Mouse (Mus musculus) retina, postnatal 1 day (tissue): ENCODE measurements around the gene Ppil3.

Experiments used
- DNase-seq: peaks from one replicate; pipeline ENCODE4 v3.0.0-alpha.2; 2012

The Ppil3 gene

DNA sequence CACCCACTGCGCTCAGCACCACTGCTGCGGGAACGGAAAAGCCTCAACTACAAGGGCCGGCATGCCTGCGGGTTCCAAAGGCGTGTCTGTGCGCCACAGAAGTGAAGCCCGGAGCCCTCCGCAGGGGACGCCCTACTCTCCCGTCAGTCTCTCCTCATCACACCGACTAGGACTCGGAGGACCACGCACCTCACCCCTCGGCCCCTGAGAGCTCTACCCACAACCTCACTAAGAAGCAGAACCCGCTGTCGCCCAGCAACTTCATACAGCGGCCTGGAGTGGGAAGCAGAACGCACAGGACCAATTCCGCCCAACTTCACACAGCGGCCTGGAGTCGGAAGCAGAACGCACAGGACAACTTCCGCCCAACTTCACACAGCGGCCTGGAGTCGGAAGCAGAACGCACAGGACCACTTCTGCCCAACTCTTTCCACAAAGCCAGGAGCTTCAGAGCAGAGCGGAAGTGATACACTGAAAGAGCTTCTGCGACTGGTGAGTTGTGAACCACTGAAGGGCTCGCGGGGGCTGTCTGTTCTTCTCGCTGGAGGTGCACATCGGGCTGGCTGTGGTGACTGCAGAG, at the start of gene Ppil3, which contains the start of gene Nif3l1:
TSS of gene Ppil3 (minus strand) at position 344 of the 580 bp plus-strand sequence.
TSS of gene Nif3l1 (plus strand) at position 9 of the 580 bp plus-strand sequence.
- DNase-seq = peak; percentile 94

DNA sequence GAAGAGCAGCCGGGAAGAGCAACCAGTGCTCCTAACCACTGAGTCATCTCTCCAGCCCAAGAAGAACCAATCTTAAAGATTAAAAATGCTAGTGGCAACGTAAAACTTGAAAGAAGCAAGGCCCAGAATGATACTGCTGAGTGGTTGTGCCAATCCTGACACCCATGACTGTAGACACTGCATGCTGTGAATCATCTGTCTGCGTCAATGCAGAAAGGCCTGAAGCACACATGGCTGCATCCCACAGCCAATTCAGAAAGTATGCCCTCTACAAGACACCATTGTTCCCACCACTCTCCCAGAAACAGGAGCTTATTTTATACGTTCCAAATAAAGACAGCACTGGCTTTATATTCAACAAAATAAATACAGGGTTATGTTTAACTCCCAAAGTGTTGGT, 37.4 kb upstream of the Ppil3 start:
- no peak for DNase-seq

DNA sequence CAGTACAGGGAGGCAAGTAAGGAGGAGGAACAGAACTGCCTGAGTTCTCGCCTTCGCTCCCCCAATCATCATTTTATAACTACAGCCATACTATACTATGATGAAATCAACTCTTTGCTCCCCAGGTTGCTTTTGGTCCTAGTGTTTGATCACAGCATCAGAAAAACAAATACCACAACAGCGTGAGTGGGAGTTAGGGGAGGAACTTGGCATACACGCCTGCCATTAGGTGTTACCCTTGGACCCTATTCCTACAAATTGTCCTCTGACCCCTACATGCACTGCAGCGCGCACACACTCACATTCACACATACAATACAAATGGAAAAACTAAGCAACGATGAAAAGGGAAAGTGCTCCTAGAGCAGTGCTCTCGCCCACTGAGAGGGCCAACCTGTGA, 30.4 kb upstream of the Ppil3 start:
- DNase-seq = no peak

DNA sequence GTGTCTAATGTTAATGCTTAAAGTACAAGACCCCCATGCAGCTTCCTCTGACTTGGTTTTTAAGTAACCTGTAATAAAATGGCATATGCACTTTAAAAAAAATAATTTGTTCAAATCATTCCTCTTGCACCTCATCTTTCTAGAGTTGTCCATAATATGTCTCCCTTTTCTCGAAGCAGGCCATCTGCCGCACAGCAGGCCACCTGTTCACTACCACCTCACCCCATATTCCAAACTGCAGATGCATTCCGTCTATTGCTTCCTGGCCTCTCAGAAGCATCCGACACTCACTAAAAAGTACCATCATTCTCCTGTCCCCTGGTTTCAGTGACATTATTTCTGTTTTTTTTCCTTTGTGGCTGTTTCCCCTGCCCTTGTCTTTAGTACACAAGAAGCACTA, 20.3 kb upstream of the Ppil3 start:
- no peak for DNase-seq

DNA sequence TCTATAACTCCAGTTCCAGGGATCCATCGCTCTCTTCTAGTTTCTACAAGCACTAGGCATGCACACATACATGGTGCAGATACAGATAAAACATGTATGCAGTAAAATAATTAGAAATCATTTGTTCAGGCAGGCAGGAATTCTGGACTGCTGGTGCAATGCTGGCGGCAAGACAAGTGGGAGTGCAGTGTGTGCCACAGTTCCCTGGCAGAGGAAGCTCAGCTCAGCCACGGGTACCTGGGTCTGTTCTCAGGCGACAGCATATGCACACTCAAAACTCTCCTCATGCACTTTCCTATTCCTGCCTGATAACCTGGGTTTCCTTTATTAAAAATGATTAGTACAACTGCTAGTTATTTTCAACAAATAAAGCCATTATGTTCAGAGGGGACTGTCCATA, 19.8 kb upstream of the Ppil3 start:
- no peak for DNase-seq

DNA sequence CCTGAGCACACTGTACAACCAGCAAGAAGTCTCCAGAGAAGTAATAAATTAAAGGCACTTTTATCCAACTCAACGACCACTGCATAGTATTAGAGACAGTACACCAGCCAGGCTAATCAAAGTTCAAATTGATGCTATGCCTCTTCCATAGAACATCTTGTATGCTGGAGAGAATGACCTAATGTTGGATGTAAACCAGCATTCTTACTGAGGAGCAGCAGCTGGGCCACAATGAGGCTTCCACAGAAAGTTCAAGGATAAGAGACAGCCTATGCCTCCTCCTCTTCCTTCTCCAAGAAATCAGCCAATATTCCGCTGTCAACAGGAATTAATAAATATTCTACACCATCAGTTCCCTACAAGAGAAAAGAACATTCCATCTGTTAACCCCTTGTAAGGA, 18.6 kb upstream of the Ppil3 start:
- DNase-seq = no peak

DNA sequence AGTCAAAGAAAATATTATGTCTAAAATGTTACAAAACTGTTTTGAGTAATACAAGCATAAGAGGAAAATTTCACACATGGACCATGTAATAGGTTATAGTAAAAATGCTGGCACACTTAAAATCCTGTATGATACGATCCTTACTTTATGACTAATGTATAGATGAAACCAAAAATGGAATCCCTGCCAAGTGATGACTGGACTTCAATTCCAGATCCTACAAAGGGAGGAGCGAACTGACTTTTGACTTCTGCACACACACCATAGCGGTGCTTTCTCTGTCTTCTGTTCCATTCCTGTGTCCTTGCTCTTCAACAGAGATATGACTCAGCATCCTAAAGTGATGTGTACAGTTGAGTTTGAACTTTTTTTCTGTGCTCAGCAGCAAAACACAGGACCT, 15.3 kb upstream of the Ppil3 start:
- no peak for DNase-seq

DNA sequence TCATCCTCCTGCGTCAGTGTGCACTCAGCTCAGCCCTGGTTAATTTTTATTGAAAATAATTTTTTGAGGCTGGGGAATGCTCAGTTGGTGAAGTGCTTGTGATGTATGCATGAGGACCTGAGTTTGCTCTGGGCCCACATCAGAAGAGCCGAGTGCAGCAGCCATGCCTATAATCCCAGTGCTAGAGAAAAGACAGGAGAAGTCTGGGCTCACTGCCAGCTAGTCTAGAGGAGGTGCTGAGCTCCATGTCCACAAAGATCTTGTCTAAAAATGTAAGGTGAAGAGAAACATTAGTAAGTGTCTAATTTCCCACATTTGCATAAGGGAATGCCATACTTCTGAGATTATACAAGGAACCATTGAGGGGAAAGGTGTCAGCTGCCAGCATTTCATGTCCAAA, 13.6 kb upstream of the Ppil3 start:
- no peak for DNase-seq

DNA sequence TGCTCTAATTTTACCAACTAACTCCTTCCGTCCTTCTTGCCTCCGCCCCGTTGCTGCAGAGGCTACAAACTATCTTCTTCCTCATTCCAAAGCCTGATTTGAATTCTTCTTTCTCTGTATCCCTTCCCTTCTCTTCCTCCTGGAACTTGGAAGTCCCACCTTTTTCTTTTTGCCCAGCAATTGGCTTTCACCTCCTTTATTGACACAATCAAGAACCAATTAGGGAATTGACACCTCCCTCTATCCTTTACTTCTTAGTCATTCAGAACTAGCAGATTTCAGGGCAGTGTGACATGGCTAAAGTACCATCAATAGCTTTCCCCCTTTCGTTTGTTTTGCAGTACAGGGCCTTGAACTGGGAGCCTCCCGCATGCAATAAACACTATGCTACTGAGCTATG, 12.9 kb upstream of the Ppil3 start:
- DNase-seq = no peak

DNA sequence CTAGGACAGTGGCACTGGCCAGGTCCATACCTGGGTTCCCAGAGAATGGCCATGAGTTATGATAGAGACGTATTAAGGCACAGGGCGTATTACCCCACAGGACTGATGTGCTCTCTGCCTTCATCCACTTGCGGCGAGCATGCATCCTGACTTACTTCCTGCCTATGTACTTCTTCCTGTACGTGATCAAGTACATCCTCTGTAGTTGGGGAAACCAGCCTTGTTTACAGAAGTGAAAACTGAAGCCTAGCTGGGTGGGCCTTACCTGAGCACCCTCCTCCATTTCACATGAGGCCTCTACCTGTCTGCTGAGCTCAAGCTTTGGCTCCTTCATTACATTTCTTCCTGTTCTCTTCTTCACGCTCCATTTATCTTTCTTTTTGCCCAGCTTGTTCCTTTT, 9.0 kb upstream of the Ppil3 start:
- DNase-seq = no peak

DNA sequence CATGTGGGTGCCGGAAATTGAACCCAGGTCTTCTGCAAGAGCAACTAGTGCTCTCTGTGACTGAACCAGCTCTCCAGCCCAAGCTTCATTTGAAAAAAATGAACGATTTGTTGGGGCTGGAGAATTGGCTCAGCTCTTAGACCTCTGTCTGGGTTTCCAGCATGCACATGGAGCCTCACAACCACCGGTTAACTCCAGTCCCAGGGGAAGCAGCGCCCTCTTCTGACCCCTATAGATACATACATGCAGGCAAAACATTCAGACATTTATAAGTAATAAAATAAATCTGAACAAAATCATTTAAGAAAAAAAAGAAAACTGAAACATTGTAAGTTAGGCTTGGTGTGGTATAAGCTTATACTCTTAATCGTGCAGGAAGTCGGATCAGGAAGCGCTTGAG, 3.1 kb upstream of the Ppil3 start:
- no peak for DNase-seq

DNA sequence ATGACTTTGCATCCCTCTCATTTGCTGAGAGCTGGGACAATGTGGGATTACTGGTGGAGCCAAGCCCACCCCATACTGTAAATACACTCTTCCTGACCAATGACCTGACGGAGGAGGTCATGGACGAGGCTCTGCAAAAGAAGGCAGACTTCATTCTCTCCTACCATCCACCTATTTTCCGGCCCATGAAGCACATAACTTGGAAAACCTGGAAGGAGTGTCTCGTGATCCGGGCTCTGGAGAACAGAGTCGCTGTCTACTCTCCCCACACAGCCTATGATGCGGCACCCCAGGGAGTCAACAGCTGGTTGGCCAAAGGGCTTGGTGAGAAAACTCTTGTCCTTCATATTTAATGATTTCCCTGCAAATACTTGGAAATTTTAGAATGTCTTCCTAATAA, 2.5 kb upstream of the Ppil3 start:
- DNase-seq = no peak

DNA sequence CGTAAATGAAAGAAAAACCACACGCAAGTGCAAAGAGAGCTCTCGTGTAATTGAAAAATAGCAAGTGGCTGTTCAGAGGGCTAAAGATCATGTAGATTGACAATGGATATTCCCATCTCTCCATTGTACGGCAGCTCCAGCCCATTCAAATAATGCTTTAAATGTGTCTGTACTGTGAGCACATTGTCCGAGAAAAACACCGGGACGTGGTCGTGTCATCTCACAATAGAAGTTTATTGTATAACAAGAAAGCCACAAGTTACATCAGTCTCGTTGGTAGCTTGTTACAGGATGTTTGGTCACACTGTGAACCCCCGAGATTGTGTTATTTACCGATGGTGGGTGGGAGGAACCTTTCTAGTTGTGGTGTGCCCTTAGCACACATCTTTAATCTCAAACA, 575 bp upstream of the Ppil3 start:
- DNase-seq = no peak

DNA sequence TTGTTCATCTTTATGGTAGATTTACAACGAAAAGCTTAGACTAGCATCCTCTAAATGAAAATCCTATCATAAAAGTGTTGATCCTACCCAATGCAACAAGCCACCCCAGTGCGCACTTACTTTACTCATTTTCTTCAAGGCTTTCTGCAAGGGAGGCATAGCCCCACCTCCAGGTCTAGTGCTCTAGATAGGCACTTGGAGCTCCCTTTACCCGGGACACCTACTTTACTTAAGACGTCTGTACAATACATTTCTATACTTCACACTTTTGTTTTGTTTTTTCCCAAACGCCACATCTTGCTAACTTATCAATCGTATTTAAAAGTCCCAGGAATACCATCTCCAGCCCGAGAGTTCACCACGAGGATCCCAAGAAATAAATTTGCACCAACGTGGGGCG, 595 bp downstream of the Ppil3 start:
- DNase-seq = no peak

DNA sequence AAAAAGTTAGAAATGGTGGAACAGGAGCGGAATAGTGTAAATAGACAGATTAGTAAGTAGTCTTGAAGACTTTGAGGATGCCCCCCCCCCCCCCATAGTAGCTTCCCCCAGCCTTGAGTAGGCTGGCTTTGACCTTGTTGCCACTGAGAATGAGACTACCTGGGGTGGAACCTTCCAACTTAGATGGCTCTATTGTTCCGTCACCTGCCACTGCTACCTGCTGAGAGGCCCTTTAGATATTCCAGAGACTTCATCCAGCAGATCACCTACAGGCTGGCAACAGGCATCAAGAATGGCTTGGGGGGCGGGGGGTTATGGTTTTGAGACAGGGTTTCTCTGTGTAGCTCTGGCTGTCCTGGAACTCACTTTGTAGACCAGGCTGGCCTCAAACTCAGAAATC, 20.7 kb downstream of the Ppil3 start:
- DNase-seq = no peak

DNA sequence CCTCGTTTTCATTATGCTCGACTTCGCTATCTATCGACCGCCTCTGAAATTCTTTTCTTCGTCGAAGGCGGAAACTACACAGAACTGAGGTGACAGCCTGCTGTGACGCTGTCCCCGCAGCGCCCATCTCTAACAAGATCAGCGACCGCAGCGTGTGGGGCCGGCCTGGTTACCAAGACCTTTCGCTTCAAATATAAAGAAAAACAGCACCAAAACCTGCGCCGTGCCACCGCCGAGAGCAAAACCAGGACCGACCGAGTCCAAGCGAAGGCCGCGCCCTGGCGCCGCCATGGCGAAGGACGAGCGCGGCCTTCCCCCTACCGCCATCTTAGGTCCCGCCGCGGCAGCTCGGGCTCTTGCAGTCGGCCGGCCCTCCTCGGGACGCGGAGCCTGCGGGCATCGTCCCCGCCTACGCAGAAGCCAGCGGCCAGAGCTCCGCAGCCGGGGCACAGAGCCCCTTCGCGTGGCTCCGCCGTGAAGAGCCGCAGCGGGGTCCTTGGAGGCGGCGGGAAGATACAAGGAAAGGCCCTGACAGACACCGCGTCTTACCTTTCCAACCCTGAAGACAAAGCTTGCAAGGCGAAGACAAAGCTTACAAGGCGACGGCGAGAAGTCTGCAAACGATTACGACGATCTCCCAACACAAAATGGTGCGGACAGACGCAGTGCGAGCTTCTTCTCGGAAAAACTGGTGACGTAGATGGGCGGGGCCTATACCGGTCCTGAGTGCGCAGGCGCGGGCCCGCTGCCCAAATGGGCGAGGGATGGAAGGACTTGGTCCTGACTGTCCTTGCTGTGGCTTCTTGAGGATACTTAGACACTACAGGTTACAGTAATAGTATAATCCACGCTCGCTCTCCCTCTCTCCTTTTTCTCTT, 21.7 kb downstream of the Ppil3 start, which contains the start of gene Clk1:
TSS of gene Clk1 (minus strand) at position 696 of the 878 bp plus-strand sequence.
- DNase-seq = peak; percentile 95

DNA sequence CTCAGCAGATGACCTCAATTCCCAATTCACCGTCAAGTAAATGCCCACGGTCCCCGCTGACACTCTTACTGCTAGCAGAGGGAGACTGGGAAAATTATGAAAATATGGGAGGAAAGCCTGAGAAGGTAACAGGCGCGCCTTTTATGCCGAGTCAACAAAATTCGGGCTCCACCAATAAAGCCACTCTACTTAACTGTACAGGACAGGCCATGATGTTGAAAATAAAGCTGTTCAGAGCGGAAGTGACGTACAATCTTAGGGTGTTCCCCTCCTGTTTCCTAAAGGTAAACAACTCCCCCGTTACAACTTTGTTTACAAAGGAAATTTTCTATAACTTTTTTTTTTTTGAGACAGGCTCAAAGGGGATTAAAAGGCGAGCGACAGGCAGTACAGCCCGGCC, 22.4 kb downstream of the Ppil3 start:
- DNase-seq = peak; percentile 80

DNA sequence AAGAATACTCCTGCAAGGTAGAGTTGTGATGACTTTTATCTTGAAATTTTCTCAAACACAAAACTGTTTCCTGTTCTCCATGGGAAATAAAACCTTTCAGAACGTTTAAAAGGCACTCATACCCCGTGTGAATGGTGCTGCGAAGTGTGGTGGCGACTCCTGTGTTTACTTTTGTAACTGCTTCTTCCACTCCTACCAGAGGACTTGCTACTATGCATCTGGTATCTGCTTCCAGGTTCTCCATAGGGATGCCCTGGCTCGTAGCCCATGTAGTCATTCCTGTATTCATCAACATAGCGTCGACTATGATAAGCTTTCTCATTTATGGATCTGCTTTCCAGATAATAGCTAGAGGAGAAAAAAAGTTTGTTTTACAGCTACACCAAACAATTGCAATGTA, 24.3 kb downstream of the Ppil3 start:
- DNase-seq = no peak

DNA sequence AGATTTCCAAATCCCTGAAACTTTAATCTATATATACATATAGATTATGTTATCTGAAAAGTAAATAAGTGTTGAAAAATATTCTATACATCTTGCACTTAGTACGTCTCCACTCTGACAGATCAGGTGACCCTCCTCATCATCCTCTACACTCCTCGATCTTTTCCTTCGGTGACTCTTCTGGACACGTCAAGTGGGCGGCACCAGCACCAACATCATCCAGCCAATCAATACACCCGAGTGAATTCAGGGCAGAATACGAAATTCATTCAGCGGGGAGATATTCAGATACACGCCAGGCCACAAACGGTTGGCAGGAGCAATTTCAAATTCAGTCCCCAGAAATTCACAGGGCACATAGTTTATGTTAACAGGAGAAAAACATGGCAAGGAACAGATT, 25.3 kb downstream of the Ppil3 start:
- DNase-seq = no peak

DNA sequence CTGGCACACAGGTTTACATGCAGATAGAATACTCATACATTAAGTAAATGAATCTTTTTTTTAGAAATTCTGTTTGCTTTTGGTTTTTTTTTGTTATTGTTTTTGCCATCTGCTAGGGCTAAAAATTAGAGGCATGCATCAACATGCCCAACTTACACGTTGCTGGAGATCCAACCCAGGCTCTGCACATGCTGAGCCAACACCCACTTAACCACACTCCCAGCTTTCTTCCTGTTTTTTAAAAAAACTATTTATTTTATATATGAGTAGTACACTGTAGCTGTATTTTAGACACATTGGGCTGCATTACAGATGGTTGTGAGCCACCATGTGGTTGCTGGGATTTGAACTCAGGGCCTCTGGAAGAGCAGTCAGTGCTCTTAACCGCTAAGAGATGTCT, 29.2 kb downstream of the Ppil3 start:
- DNase-seq = no peak

DNA sequence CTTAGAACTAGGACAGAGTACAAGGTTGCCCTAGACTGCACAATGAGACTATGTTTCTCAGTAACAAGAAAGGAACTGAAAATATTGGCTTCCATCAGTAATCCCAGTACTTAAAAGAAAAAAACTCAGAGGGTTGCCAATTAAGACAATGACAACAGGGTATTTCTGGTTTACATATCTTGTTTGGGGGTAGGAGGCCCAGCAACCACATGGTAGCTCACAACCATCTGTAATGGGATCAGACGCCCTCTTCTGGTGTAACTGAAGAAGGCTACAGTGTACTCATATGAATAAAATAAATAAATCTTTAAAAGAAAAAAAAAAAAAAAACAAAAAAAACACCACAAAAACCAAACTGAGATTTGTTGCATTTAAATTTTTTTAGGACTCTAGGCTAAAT, 29.8 kb downstream of the Ppil3 start:
- DNase-seq = no peak

DNA sequence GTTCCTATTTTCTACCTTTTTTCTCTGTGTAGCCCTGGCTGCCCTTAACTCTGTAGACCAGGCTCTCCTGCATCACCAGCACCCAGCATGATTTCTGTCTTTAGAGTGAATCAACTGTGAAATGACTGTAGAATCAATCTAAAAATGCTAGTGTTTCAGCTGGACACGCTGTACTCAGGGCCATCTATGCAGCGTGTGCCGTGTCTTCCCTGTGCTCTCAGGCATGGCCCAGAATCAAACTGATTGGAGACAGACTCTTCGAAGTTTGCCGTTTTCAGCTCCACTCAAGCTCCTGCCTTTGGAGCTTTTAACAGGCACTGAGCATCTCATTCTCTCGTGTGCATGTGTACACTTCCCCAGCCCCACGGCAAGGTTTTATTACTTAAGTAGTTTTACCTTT, 34.5 kb downstream of the Ppil3 start:
- DNase-seq = no peak

DNA sequence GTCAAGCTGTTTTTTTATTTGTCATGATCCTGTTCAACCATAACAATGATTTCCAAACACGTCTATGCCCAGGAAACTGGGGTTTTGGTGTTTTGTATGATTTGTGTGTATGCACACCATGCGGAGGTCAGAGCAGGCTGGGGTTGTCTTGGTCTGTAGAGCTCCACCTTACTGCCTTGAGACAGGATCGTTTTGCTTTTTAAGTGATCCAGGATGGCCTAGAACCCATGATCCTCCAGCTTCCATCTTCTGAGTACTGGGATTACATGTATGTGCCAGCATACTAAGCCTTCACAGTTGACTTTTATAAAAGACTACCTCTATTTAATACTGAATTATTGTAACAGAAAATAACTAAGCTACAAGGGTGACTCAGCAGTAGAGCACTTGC, 35.1 kb downstream of the Ppil3 start:
- DNase-seq = no peak

DNA sequence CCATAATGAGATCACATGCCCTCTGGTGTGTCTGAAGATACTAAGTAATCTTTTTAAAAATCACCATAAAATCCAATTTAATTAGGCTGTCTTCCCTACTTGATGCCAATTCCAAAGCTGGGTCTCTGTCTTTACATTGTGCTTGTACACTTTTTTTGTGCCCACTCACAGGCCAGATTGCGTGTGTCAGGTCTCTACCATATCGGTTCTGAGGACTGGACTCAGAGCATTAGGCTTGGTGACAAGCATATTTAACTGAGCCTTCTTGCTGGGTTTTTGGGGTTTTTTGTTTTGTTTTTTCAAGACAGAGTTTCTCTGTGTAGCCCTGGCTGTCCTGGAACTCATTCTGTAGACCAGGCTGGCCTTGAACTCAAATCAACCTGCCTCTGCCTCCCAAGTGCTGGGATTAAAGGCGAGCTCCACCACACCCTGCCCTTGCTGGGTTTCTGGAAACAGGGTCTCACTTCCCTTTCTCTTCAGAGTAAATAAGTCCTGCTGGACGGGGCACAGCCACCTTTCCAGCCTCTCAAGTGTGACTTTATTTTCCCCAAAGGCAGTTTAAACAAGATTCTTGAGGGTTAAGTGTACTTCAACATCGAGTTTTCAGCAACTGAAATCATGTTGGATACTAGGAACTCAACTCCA, 35.6 kb downstream of the Ppil3 start:
- DNase-seq = no peak
